Mouse (Mus musculus) kidney, adult 10 weeks (tissue): Measurements from ENCODE around the gene Ceacam1. TPM values are rescaled to one million over a fixed set of nuclear protein-coding genes. Genes with fewer than 3 reads are reported as not detected.

Experiments used
- polyA plus RNA-seq: library from polyadenylated mRNA; stranded (reverse); fragments of 350-450 nt; fragmentation: Illumina TruSeq; extraction: RNeasy Lipid Tissue Mini Kit (QIAGEN cat#74804); gene quantifications from one replicate; pipeline ENCODE4 v1.2.3, GENCODE M21; 2014; ENCODE audit warnings: low read depth, low replicate concordance

The Ceacam1 gene
- polyA plus RNA-seq, result 89.5 TPM

DNA sequence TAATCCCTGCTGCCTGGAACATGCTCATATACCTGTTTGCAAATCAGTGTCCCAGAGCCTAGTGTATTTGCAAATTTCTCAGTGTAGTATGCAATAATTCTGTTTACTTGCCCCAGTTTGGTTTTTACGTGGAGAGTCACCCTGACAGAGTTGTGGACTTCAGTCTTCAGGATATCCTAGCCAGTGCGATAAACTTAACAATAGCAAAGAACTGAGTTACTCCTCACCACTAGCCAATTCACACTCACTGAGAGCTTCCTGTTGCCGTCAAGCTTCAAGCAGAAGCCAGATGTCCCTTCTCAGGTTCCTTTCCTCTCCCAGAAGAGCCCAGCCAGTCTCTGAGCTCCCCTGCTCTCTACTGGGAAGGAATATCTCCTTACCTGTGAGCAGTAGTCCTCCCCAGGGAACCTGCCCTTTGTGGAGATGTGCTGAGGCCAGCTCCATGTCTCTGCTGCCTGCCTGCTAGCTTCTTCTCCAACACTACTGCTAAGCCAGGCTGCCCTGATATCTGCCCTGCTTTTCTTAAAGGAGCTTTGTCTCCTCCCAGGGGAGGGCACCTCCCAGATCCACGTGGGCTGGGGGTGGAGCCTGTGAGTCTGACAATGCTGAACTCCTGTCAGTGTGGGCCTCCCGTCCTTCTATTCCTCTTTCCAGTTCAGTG is at the start of gene Ceacam1:
Gene Ceacam1 (minus strand): TSS at position 513 of the 661 bp plus-strand sequence.

GRCm38 (mm10) chr7:25412833-25413441 is 64.5 kb downstream of the Ceacam1 start, which contains the start of gene Cxcl17:
TSS of gene Cxcl17 (minus strand) at chr7:25412886.

Other genes with a start within 250 kb of the Ceacam1 start
- 7.7 TPM for gene Gsk3a, start 239.8 kb downstream of the Ceacam1 start, polyA plus RNA-seq
- gene Erf, start 226.8 kb downstream of the Ceacam1 start, polyA plus RNA-seq, result 1.3 TPM
- 4.7 TPM for gene Cic, start 209.9 kb downstream of the Ceacam1 start, polyA plus RNA-seq
- 0.81 TPM for gene Pafah1b3, start 179.6 kb downstream of the Ceacam1 start, polyA plus RNA-seq
- not detected for gene Prr19, start 176.2 kb downstream of the Ceacam1 start, polyA plus RNA-seq
- gene Tmem145, start 171.5 kb downstream of the Ceacam1 start, polyA plus RNA-seq, result not detected
- gene Megf8, start 160.4 kb downstream of the Ceacam1 start, polyA plus RNA-seq, result 1.0 TPM
- not detected for gene Cnfn, start 107.9 kb downstream of the Ceacam1 start, polyA plus RNA-seq
- gene Lipe, start 78.9 kb downstream of the Ceacam1 start, polyA plus RNA-seq, result 0.49 TPM
- gene Cxcl17, start 64.7 kb downstream of the Ceacam1 start, polyA plus RNA-seq, result not detected
- gene Ceacam2, start 62.3 kb upstream of the Ceacam1 start, polyA plus RNA-seq, result 199 TPM
- gene Erich4, start 138.3 kb upstream of the Ceacam1 start, polyA plus RNA-seq, result 6.0 TPM
- gene Dmac2, start 141.8 kb upstream of the Ceacam1 start, polyA plus RNA-seq, result 28.8 TPM
- not detected for gene B3gnt8, start 149.1 kb upstream of the Ceacam1 start, polyA plus RNA-seq
- gene Bckdha, start 181.4 kb upstream of the Ceacam1 start, polyA plus RNA-seq, result 0.61 TPM
- gene Exosc5, start 181.6 kb upstream of the Ceacam1 start, polyA plus RNA-seq, result 0.32 TPM
- not detected for gene Tmem91, start 197.6 kb upstream of the Ceacam1 start, polyA plus RNA-seq
- gene B9d2, start 203.2 kb upstream of the Ceacam1 start, polyA plus RNA-seq, result not detected
- gene Tgfb1, start 209.4 kb upstream of the Ceacam1 start, polyA plus RNA-seq, result 1.0 TPM
- 2.3 TPM for gene Ccdc97, start 241.5 kb upstream of the Ceacam1 start, polyA plus RNA-seq